Mouse (Mus musculus) thymus, postnatal 36 days (tissue): ENCODE results near the gene Ttc41.
"Not testable (repeated sequence)": the region's sequence is repeated elsewhere in the genome, so short reads cannot be mapped to it uniquely, and the experiment has no call there.

Experiments
- DNase-seq, 2 experiments: peaks; one replicate each; pipeline ENCODE4 v3.0.0; 2022; ENCODE audit warnings: mixed read lengths in 2 of 2

Ttc41 gene

DNA sequence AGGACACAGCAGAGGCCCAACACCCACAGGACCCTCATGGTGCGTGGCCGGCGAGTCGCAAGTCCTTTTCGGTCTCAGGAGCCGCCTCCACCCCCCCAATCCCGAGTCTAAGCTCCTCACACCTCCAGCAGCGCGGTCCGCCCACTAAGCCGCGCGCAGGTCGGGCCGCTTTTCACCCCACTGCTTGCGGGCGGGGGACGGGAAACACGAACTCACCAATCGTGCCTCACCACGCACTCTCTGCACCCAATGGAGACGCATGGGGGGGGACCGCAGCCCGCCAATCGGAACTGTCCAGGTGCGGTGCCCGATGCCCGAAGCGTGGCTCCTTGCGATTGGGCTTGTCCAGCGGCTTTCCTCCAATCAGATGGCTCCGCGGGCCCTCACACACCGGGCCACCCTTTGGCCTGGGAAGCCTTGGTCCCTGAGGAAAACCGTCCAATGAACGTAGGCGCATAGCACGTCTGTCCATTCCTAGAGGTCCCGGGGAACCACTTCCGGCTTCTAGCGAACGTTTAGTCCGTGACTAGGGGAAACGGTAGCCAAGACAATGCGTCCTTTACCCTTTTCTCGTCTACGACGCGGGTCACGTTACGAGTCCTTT is at the start of gene Ttc41, which contains the start of gene Hsp90b1:
Ttc41 (plus strand) TSS at position 494 of the 604 bp plus-strand sequence.
Hsp90b1 (minus strand) TSS at position 192 of the 604 bp plus-strand sequence.
- peak; percentile 96 to 99 for DNase-seq

DNA sequence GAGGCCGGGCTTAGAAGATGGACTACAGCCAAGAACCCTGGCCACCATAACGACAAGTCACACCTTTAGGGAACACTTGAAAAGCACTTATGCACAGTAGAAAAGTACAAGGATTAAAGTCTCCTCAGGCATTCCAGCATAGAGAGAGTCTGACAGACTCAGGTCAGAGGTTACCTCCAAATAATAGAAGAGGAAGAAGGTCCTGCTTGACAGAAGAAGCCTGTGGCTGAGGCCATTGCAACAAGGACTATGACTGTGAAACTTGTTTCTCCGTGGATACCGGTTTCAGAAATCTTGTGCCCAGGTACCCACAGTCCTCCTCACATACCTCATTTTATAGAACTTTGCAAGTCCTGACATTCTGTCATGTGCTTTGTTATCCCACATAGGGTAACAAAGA is 35.1 kb upstream of the Ttc41 start:
- DNase-seq = not testable (repeated sequence)

DNA sequence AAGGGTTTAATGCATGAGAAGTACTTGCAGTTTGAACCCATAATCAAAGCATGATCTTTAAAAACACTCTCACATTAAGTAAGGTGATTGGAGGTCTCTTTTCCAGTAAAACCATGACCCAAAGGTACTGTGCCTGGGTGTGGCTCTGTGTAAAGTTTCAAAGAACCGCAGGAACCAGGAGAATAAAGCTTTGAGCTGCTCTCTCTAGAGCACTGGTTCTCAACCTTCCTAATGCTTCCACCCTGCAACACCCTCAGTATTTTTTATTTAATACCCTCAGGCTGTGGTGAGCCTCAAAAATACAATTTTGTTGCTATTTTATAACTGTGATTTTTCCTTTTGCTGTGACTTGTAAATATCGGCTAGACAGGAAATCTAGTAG is 20.8 kb upstream of the Ttc41 start:
- not testable (repeated sequence) for DNase-seq

DNA sequence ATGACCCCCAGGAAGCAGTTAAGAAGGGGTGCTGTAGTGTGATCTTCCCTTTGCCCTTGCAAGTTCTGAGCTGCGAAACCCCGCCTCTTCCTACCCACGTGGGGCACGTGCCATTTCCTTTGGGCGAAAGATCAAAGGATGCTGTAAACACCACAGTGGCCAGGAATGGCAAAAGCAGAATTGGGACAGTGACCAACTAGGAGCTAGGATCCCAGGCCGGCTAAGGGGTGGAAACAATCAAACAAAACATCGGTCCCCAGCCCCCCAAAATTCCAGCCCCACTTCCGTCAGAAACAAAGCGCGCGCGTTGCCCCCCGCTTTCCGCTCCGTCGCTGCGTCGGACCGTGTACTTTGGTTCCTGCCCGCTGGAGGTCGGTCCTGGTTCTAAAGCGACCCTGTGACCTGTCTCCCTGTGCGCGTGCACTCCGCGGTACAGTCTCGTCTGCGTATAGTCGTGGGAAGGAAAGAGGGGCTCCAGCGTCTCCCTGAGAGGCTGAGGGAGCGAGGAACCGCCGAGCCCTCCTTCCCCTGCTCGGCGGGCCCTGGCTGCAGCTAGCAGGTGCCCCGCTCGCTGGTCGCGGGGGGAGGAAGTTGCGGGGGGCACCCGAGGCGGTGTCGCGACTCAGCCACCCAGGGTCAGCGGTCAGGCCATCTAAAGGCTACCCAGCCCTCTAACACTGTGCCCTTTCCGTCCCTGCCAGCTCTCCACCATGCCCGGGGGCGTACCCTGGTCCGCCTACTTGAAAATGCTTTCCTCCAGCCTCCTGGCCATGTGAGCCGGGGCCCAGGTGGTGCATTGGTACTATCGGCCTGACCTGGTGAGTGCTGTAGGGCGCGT is 20.2 kb upstream of the Ttc41 start:
- DNase-seq = peak; percentile 83 to 87

- not testable (repeated sequence) for DNase-seq
These were observed 19.6 kb upstream of the Ttc41 start for GRCm38 (mm10) chr10:86686017-86686360.

GRCm38 (mm10) chr10:86700251-86700650 is 5.4 kb upstream of the Ttc41 start:
- no peak for DNase-seq

DNA sequence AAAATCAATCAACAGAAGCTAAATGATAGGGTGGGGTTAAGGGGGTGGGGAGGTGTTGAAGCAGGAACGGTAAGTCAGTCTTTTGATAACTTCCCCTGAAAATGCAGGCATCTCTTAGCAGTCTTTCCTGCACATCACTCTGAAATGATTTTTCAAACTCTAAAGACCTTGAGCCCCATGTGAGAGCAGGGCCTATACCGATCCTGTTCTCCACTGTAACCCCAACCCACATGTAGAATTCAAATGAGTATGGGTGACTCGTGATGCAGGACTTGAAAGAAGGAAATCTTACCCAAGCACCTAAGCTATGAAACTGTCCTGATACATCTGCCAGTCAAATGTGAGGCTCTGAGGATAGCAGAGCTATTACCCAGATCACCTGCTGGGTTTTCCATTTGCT is 4.6 kb upstream of the Ttc41 start:
- DNase-seq = no peak

GRCm38 (mm10) chr10:86702312-86702920 is 3.2 kb upstream of the Ttc41 start:
- DNase-seq = no peak

DNA sequence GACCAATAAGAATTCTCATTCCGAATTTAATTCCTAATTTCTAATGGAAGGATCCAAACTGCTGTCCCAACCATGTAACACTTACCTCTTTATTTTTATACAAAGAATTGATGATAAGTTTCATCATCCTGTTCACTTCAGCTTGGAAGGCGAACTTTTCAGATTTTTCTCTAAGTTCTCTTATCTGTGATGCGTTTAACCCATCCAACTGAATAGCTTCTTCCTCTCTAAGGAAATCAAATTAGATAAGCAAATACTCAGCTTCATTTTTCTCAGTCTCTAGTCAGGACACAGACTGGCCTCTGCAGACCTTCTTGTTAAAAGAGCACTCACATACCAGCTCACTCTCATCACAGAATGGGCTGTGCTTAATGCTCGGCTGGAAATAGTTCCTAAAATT is 2.2 kb upstream of the Ttc41 start:
- no peak for DNase-seq

- no peak for DNase-seq
These were observed 1.5 kb upstream of the Ttc41 start for GRCm38 (mm10) chr10:86704141-86704540.

DNA sequence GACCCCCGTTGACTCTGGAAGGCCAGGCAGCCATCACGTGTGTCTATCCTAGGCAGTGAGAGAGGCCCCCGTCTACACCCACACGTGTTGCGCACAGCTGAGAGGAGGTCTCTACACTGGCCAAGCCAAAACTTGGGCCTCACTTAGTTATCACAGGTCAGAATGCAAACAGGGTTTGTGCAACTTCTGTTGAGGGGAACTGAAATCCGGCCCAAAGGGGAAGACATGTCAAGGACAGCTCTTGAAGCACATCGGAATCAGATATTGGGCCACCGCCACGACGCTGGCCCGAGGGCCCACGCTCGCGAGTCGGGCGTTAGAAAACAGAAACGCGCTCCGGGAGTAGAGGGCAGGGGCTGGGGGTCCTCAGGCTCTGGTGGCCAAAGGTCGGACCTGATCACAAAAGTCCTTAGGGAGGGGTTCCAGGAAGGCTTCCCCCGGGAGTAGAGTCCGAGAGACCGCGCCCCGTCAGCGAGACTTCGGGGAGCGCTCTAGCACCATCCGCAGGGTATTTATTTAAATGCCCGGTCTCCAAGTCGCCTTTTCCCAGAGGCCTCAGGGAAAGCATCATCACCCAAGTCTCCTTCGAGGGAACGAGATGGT is 921 bp upstream of the Ttc41 start:
- DNase-seq = peak in 1 of 2 experiments; percentile 33

DNA sequence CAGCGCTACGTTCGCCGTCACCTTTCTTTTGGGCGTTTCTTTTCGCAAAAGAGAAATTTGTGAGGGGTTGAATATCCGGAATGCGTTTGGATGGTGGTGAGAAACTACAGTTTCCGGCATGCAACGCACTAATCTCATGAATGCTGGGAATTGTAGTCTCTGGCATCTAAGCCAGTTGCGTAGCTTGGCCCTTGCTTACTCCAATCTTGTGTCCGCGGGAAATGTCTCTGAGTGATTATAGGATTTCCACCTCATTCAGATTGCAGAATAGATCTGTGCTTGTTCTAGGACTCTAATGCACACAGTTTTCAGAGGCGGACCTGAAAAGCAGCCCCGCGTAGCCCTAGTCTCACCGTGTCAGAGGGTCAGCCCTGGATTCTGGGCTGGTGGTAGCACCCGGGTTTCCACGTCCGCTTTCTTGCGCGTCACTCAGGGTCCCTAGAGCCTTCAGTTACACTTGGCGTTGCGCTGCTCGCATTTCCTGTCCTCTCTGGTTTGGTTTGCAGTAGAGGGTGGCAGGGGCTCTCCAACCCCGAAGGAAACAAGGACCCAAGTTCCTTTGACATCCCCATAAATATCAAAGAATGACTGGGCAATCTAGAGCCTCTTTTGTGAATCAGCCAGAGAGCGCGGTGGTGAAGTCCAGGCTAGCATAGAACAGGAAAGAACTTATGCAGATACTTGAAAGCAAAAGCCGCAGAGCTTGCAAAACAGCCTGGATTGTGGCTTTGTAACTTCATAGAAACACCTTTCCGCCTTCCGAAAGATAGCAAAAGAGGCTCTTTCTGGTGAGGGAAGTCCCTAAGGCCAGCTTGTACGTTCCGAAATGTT is 526 bp downstream of the Ttc41 start:
- peak; percentile 77 to 78 for DNase-seq

GRCm38 (mm10) chr10:86707134-86707533 is 1.5 kb downstream of the Ttc41 start:
- DNase-seq = no peak

DNA sequence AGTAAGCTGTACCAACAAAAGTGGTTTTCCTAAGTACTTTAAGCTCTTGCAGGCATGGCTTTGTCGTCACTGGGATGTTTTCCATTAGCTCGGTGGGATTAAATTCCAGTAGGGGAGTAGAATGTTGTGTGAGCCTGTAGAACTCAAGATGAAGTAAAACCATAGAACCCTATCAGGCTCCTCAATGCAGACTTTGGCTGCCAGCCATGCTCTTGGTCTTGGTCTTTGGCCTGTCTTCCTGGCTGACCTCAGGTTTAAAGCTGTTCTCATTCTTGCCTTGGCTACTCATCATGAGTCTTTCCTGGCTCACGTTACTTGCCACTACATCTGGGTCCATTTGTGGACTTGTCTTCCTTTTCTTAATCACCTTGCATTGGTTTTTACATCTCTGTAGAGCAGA is 6.5 kb downstream of the Ttc41 start:
- no peak for DNase-seq

GRCm38 (mm10) chr10:86727548-86727980 is 22.0 kb downstream of the Ttc41 start:
- peak; percentile 81 to 91 for DNase-seq

DNA sequence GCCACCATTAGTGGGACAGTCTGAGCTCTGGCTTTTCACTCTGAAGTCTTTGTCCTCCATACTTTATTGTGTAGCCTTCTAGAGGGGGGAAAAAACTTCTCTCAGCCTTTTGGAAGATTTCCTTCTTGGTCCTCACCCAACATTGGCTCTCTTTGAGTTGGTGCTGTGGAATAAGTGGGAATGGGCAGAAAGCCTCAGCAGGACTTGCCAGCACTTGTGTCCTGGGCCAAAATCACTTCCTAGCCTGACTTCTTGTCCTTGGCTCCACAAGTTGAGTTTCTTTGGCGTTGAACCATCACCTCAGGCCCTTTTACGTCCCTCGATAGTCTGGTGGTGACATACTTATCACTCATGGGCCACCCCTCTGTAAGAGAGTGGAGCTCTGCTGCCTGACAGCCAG is 22.6 kb downstream of the Ttc41 start:
- no peak for DNase-seq

DNA sequence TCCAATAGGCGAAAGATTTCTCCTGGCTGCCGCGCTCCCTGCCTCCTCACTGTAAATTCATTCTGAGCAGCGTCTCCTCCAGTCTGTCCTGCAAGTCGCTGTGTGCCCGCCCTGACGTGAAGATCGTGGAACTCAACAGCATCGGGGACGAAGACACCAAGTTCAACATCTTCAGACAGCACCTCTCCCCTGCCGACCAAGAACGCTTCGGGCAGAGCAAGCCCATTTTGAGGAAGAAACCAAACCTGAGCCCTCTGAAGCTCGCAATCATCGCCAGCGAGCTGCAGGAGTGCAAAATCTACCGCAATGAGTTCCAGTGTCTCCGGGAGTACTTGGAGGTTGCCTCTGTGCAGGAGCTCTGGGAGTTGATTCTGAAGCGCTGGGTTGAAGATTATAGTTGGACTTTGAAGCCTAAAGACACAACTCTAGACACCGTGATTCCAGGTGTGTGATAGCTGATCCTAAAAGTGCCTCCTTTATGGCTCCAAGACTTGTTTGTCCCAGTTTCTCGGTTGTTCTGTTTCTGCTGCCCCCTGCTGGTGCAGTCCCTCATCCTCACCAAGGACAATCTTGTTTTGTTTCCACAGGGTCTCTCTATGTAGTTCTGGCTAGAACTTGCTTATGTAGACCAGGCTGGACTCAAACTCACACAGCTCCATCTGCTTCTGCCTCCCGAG is 25.4 kb downstream of the Ttc41 start:
- peak; percentile 83 to 89 for DNase-seq

DNA sequence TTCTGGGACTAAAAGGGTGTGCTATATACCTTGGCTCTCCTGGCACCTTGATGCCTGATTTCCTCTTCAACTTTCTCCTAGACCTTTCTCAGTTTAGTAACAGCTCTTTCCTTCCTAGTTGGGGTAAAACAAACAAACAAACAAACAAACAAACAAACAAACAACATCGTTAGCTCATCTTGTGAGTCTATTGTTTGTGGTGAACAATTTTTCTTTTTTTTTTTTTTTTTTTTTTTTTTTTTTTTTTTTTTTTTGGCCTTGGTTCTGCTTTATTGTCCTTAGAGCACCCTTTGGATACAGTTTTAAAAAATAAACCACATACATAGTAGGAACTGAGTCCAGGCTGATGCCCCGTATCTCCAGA is 25.9 kb downstream of the Ttc41 start:
- no peak for DNase-seq

DNA sequence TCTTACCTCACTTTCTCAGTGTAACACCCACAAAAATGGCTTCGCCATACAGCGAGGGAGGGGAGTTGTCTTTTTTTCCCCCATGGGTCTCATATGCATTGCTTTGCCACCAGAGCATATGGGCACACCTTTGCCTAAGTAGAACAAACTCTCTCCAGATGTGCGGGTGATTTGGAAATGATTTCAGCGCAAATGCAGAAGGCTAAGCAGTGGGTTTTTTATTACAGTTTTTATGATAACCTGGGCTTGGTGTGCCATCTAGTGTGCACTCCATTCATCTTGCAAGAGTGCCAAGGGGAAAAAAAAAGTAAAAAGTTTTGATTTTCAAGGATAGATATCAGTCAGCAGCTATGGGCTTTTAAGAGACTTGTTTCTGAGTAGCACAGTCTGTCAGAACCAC is 29.4 kb downstream of the Ttc41 start:
- no peak for DNase-seq

GRCm38 (mm10) chr10:86742918-86743317 is 37.3 kb downstream of the Ttc41 start:
- DNase-seq = no peak

GRCm38 (mm10) chr10:86744306-86744705 is 38.7 kb downstream of the Ttc41 start:
- no peak for DNase-seq
